Mouse (Mus musculus) hindbrain, embryonic 14.5 days (tissue): ENCODE measurements around the gene Morc1. TPM values are rescaled to one million over a fixed set of nuclear protein-coding genes. Genes with fewer than 3 reads are reported as not detected.

Experiments used
- ATAC-seq: fragments of 200-750 bp; cut with Nextera tagmentation; 2 replicates; pipeline ENCODE4 v1.8.0; 2017; ENCODE audit warnings: moderate number of reproducible peaks, mild to moderate bottlenecking, moderate TSS enrichment, moderate library complexity; ENCODE audit not compliant: low FRiP score
- DNase-seq: peaks from one replicate; pipeline ENCODE4 v3.0.0-alpha.2; 2015; ENCODE audit warnings: low spot score
- H3K27ac ChIP-seq: fragments of 300-500 bp; sonication (generic); 2 replicates; pipeline ENCODE4 v1.5.1; 2014; ENCODE audit warnings: mild to moderate bottlenecking, moderate library complexity
- H3K27me3 ChIP-seq: fragments of 300-500 bp; sonication (generic); 2 replicates; pipeline ENCODE4 v1.6.1; 2014; ENCODE audit warnings: mild to moderate bottlenecking, low read length, mixed read lengths; ENCODE audit not compliant: control insufficient read depth, insufficient read depth
- H3K36me3 ChIP-seq: fragments of 300-500 bp; sonication (generic); replicated peaks from 2 replicates; pipeline ENCODE4 v1.6.1; 2014; ENCODE audit not compliant: control insufficient read depth, insufficient read depth
- H3K4me1 ChIP-seq: fragments of 300-500 bp; sonication (generic); replicated peaks from 2 replicates; pipeline ENCODE4 v1.6.1; 2014; ENCODE audit warnings: antibody characterized with exemption, low read length, mixed read lengths; ENCODE audit not compliant: control insufficient read depth, insufficient read depth
- H3K4me2 ChIP-seq: fragments of 300-500 bp; sonication (generic); replicated peaks from 2 replicates; pipeline ENCODE4 v1.6.1; 2014; ENCODE audit warnings: mild to moderate bottlenecking, moderate library complexity
- H3K4me3 ChIP-seq: fragments of 300-500 bp; sonication (generic); replicated peaks from 2 replicates; pipeline ENCODE4 v1.5.1; 2014; ENCODE audit warnings: mild to moderate bottlenecking, low read length
- H3K9ac ChIP-seq: fragments of 300-500 bp; sonication (generic); 2 replicates; pipeline ENCODE4 v1.6.1; 2014
- H3K9me3 ChIP-seq: fragments of 300-500 bp; sonication (generic); 2 replicates; pipeline ENCODE4 v1.6.1; 2016; ENCODE audit warnings: low read length; ENCODE audit not compliant: control insufficient read depth
- WGBS: fragments of 180-500 bp; shearing (Covaris S2); extraction: QIAGEN DNeasy Blood & Tissue Kit; methylation state at CpG from one replicate; pipeline ENCODE4 v1.1.7; 2014; 5-methylcytosine and 5-hydroxymethylcytosine counted together
- polyA plus RNA-seq: library from polyadenylated mRNA; unstranded; fragments of >200 nt; fragmentation: Nextera tagmentation; extraction: Ambion mirVana; gene quantifications from 2 replicates; pipeline ENCODE4 v1.2.1, GENCODE M21; 2014

The Morc1 gene
- polyA plus RNA-seq = 0.07 and 0.15 TPM in 2 replicates

DNA sequence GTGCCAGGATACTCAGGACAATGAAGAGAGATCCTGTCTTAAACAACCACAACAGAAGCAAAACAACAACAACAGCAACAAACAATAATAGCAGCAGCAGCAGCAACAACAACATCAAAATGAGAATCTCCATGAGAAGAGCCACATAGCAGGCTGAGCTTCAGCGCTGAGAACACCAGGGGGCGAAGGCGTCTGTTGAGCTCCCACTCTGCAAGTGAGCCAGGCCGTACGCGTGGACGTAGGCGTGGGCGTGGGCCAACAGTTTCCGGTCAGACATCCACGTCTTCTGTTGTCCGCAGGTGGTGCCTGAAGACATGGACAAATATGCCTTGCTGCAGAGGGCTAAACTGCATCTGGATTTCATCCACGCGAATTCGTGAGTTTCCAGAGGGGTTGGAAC is at the start of gene Morc1:
Morc1 (plus strand) TSS at position 211 of the 400 bp plus-strand sequence.
- WGBS = 95% methylated on average over 15 of the region's 15 CpGs
- Histone ChIP-seq H3K27ac (no peak within 1 kb of the TSS), H3K4me3 (no peak within 1 kb of the TSS), H3K4me1 (peaks cover 4% of the 10 kb centered on the region), H3K36me3 (no peaks in the 10 kb centered on the region), H3K9me3 (no peaks in the 10 kb centered on the region), H3K27me3 (no peaks in the 10 kb centered on the region), H3K9ac (no peak within 1 kb of the TSS), H3K4me2 (no peak within 1 kb of the TSS)
- ATAC-seq (no peak), DNase-seq (no peak)

DNA sequence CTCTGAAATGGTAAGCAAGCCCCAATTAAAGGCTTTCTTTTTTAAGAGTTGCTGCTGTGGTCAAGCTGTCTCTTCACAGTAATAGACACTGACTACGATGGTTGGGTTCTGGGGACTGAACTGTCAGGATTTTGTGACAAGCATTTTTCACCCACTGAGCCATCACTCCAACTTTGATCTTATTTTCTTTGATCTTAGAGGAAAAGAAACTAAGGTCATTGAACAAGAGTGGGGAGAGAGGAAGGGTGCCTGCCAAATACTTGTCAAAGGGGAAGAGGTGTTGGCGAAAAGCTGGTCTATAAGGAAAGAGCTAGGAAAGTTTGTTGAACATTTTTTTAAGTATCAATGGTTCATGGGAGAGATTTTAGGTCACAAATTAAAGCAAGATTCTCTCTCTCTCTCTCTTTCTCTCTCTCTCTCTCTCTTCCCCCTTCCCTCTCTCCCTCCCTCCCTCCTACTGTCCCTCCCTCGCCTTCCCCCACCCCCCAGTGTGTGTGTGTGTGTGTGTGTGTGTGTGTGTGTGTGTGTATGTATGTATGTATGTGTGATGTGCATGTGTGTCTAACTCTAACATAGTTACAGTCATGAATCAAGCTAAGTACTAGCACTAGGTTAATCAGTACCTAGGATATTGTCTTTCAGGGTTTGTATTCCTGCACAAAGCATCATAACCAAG is 47.3 kb upstream of the Morc1 start:
- Histone ChIP-seq H3K4me3 (no peak overlapping the region), H3K4me2 (no peak overlapping the region), H3K27me3 (no peaks in the 10 kb centered on the region), H3K9me3 (no peaks in the 10 kb centered on the region), H3K36me3 (no peaks in the 10 kb centered on the region), H3K4me1 (no peaks in the 10 kb centered on the region), H3K27ac (no peak overlapping the region), H3K9ac (no peak overlapping the region)
- no peak for DNase-seq
- WGBS = 72% methylated on average over 3 of the region's 3 CpGs
- no peak for ATAC-seq

- Histone ChIP-seq H3K27me3 (no peaks in the 10 kb centered on the region), H3K4me3 (no peak overlapping the region), H3K9me3 (no peaks in the 10 kb centered on the region), H3K4me1 (no peaks in the 10 kb centered on the region), H3K27ac (no peak overlapping the region), H3K9ac (no peak overlapping the region), H3K36me3 (no peaks in the 10 kb centered on the region), H3K4me2 (no peak overlapping the region)
- ATAC-seq (no peak), DNase-seq (no peak)
- 72% methylated on average over 2 of the region's 2 CpGs for WGBS
Measured at GRCm38 (mm10) chr16:48386982-48387381, 44.1 kb upstream of the Morc1 start.

GRCm38 (mm10) chr16:48395278-48395677 is 35.8 kb upstream of the Morc1 start:
- WGBS = 92% methylated on average over 2 of the region's 2 CpGs
- no peak overlapping the region for H3K27ac ChIP-seq
- H3K27me3 ChIP-seq = no peaks in the 10 kb centered on the region
- ATAC-seq (no peak), DNase-seq (no peak)
- H3K4me1 ChIP-seq = no peaks in the 10 kb centered on the region
- no peaks in the 10 kb centered on the region for H3K9me3 ChIP-seq
- no peak overlapping the region for H3K9ac ChIP-seq
- no peaks in the 10 kb centered on the region for H3K36me3 ChIP-seq
- no peak overlapping the region for H3K4me2 ChIP-seq
- H3K4me3 ChIP-seq = no peak overlapping the region

DNA sequence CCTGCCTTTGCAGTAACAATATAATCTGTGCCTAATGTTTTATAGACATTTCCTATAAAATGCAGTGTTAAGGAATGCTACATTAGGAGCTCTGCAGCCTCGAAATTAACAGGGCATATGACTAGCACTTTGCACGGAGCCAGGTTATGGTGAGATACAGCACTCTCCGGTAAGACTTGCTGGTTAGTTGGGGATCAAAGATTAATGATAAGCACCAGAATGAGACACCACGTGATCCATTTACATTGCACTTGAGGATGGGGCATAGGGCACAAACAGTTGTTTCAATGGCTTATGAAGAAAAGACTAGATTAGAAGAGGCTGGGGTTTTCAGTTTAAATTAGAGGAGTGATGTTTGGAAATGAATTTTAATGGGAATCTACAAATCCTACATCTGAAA is 28.1 kb upstream of the Morc1 start:
- ATAC-seq = no peak
- 76% methylated on average over 4 of the region's 4 CpGs for WGBS

DNA sequence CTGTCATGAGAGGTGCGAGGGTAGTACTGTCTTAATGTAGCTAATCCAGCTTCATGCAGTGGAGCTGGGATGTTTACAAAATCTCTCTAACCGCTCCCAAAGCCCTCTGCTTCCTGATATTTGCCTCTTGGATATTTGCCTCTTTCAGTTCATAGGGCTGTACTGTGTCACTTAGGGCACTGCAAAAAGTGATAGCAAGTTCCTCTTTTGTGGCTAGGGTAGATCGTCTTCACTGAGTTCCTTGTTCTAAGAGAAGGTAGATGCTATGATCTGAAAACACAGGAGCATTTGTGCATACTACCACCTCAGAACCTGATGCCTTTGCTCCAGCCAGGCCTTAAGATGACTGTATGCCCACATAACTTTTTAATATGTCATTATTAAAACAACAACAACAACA is 27.6 kb upstream of the Morc1 start:
- Histone ChIP-seq H3K27me3 (no peaks in the 10 kb centered on the region), H3K9me3 (no peaks in the 10 kb centered on the region), H3K4me2 (no peak overlapping the region), H3K36me3 (no peaks in the 10 kb centered on the region), H3K4me1 (0 out of 2 replicates have a peak, but pooled peaks cover 3% of the 10 kb centered on the region), H3K27ac (no peak overlapping the region), H3K4me3 (no peak overlapping the region), H3K9ac (no peak overlapping the region)
- ATAC-seq (no peak), DNase-seq (no peak)
- WGBS = 87% methylated on average over 3 of the region's 3 CpGs

More for the DNA sequence above, 28.1 kb upstream of the Morc1 start:
- H3K9ac ChIP-seq = no peak overlapping the region
- H3K9me3 ChIP-seq = no peaks in the 10 kb centered on the region
- H3K4me3 ChIP-seq = no peak overlapping the region
- no peak overlapping the region for H3K4me2 ChIP-seq
- no peaks in the 10 kb centered on the region for H3K36me3 ChIP-seq
- no peak for DNase-seq
- no peak overlapping the region for H3K27ac ChIP-seq
- H3K27me3 ChIP-seq = no peaks in the 10 kb centered on the region
- H3K4me1 ChIP-seq = 0 out of 2 replicates have a peak, but pooled peaks cover 3% of the 10 kb centered on the region

DNA sequence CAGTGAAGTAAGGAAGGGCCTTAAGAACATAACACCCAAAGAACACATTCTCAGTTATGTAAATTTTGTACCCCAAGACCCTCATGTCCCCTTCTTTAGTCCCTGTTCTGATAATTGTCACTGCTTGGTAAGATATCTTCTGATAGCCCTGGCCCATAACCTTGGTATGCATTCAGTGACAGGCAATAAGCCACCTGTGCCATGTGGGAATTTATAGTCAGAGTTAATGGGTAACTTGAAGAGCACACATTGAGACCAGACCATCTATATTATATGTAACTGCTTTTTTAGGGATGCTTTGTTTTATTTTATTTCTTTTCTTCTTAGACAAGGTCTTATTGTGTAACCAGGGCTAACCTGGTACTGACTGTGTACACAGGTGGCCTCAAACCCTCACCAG is 27.0 kb upstream of the Morc1 start:
- H3K36me3 ChIP-seq = no peaks in the 10 kb centered on the region
- ATAC-seq = no peak
- DNase-seq = no peak
- H3K27me3 ChIP-seq = no peaks in the 10 kb centered on the region
- no peak overlapping the region for H3K9ac ChIP-seq
- H3K9me3 ChIP-seq = no peaks in the 10 kb centered on the region
- no peak overlapping the region for H3K4me2 ChIP-seq
- 0 out of 2 replicates have a peak, but pooled peaks cover 3% of the 10 kb centered on the region for H3K4me1 ChIP-seq
- no peak overlapping the region for H3K4me3 ChIP-seq
- H3K27ac ChIP-seq = no peak overlapping the region

DNA sequence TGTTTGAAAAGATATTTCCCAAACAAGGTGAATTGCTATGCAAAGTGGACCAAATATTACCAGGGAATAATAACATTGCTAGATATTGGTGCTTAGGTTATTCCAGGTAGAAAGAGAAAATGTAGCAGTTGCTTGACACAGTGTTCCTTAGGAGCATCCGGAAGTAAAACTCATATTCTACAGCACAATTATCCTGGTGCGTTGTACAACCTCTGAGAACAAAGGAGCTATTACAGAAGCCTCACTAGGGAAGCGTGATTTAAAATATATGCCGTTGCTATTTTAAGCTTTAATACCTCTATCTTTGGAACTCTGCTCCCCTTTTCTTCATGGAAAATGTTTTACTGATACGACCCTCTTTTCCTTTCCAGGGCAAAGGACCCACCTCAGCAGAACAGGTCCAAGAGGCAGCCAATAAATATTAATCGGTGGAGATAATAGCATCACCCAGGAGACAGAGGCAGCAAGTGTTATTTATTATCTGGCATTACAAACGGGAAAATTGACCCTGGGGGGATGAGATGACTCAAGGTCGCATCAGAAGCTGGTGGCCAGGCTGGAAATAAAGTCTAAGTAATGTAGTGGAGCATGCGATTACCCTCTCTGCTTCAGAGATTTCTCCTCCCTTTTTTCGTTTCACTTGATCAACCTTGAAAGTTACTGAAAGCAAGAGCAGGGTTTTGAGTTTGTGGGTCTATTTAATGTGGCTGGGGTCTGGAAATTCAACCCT is 25.2 kb upstream of the Morc1 start:
- no peaks in the 10 kb centered on the region for H3K9me3 ChIP-seq
- no peak overlapping the region for H3K4me2 ChIP-seq
- DNase-seq = no peak
- no peaks in the 10 kb centered on the region for H3K27me3 ChIP-seq
- ATAC-seq = no peak
- no peak overlapping the region for H3K27ac ChIP-seq
- no peak overlapping the region for H3K9ac ChIP-seq
- 42% methylated on average over 10 of the region's 10 CpGs for WGBS
- H3K4me1 ChIP-seq = 0 out of 2 replicates have a peak, but pooled peaks cover 3% of the 10 kb centered on the region
- no peaks in the 10 kb centered on the region for H3K36me3 ChIP-seq
- no peak overlapping the region for H3K4me3 ChIP-seq

- DNase-seq = no peak
- 0 out of 2 replicates have a peak, but pooled peaks cover 3% of the 10 kb centered on the region for H3K4me1 ChIP-seq
- no peaks in the 10 kb centered on the region for H3K9me3 ChIP-seq
- H3K36me3 ChIP-seq = no peaks in the 10 kb centered on the region
- 66% methylated on average over 7 of the region's 7 CpGs for whole genome bisulfite sequencing
- no peaks in the 10 kb centered on the region for H3K27me3 ChIP-seq
- ATAC-seq = no peak
- no peak overlapping the region for H3K27ac ChIP-seq
- no peak overlapping the region for H3K4me3 ChIP-seq
- H3K4me2 ChIP-seq = no peak overlapping the region
- no peak overlapping the region for H3K9ac ChIP-seq
Measured at GRCm38 (mm10) chr16:48409580-48409979, 21.5 kb upstream of the Morc1 start.
